Mouse (Mus musculus) spleen, adult 2 months (tissue): ENCODE results near the gene Zfp658.

Experiments used
- CTCF ChIP-seq: fragments of 200-500 bp; IDR thresholded peaks from 2 replicates; pipeline ENCODE4 v1.5.1; 2011; ENCODE audit warnings: mild to moderate bottlenecking, inconsistent platforms; ENCODE audit not compliant: insufficient read depth, insufficient read length, insufficient replicate concordance; ENCODE audit errors: extremely low read depth
- POLR2A ChIP-seq: fragments of 200-500 bp; IDR thresholded peaks from 2 replicates; pipeline ENCODE4 v1.6.1; 2011; ENCODE audit warnings: low read depth, low read length, inconsistent platforms

- TF ChIP-seq CTCF, result no peak
- TF ChIP-seq POLR2A, result no peak
These were observed 23.5 kb upstream of the Zfp658 start for GRCm38 (mm10) chr7:43538524-43538923.
